Mouse (Mus musculus): Measurements from ENCODE around the gene Tcf7l1. TPM values are rescaled to one million over a fixed set of nuclear protein-coding genes. Genes with fewer than 3 reads are reported as not detected.

Gene Tcf7l1
- polyA plus RNA-seq, 1 experiment, result 29.1 TPM

- Histone ChIP-seq H3K4me3 (replicated peaks; ENCODE audit: control insufficient read depth, low read depth, low read length) (no peak overlapping the region), H3K4me1 (ENCODE audit: control insufficient read depth, insufficient read depth, low read length) (no peaks in the 10 kb centered on the region), H3K27ac (ENCODE audit: control insufficient read depth, insufficient read depth, low read depth, low read length, poor library complexity) (no peak overlapping the region)
- TF ChIP-seq POLR2A (IDR thresholded peaks at IDR 0.05; ENCODE audit: borderline replicate concordance, control insufficient read depth, low read depth, low read length) (no peak), CTCF (IDR thresholded peaks at IDR 0.05; ENCODE audit: control insufficient read depth, insufficient read depth, low read length) (no peak)
Observed at GRCm38 (mm10) chr6:72797763-72798162, 8.7 kb upstream of the Tcf7l1 start.

GRCm38 (mm10) chr6:72795444-72795843 is 6.4 kb upstream of the Tcf7l1 start:
- 80% methylated on average over 16 of the region's 16 CpGs for WGBS
- TF ChIP-seq POLR2A (IDR thresholded peaks at IDR 0.05; ENCODE audit: borderline replicate concordance, control insufficient read depth, low read depth, low read length) (no peak), CTCF (IDR thresholded peaks at IDR 0.05; ENCODE audit: control insufficient read depth, insufficient read depth, low read length) (no peak)
- Histone ChIP-seq H3K4me1 (ENCODE audit: control insufficient read depth, insufficient read depth, low read length) (no peaks in the 10 kb centered on the region), H3K4me3 (replicated peaks; ENCODE audit: control insufficient read depth, low read depth, low read length) (no peak overlapping the region), H3K27ac (ENCODE audit: control insufficient read depth, insufficient read depth, low read depth, low read length, poor library complexity) (no peak overlapping the region)

- no peak for TF ChIP-seq POLR2A (IDR thresholded peaks at IDR 0.05; ENCODE audit: borderline replicate concordance, control insufficient read depth, low read depth, low read length)
- no peak for TF ChIP-seq CTCF (IDR thresholded peaks at IDR 0.05; ENCODE audit: control insufficient read depth, insufficient read depth, low read length)
- 76% methylated on average over 7 of the region's 7 CpGs for WGBS
- H3K4me3 ChIP-seq (replicated peaks; ENCODE audit: control insufficient read depth, low read depth, low read length), result no peak overlapping the region
- no peak overlapping the region for H3K27ac ChIP-seq (ENCODE audit: control insufficient read depth, insufficient read depth, low read depth, low read length, poor library complexity)
- H3K4me1 ChIP-seq (ENCODE audit: control insufficient read depth, insufficient read depth, low read length), result no peaks in the 10 kb centered on the region
Observed at GRCm38 (mm10) chr6:72794870-72795269, 5.8 kb upstream of the Tcf7l1 start.

DNA sequence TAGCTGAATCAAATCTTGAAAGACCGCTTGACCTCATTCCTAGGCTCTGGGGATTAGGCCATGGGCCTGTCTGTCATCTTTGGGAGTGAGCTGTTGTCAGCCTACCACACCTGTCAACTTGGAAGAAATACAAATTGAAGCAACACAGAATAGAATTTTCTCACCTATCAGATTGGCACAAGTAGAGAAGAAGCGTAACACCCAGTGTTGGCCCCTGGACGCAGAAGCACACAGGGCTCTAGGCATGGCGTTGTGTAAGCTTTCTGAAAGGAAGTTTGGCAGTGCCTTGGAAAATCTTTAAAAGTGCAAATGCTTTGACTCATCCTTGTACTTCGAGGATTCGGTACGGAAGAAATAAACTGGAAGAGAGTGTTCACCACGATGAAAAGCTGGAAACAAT is 3.6 kb upstream of the Tcf7l1 start:
- H3K4me1 ChIP-seq (ENCODE audit: control insufficient read depth, insufficient read depth, low read length), result no peaks in the 10 kb centered on the region
- TF ChIP-seq POLR2A (IDR thresholded peaks at IDR 0.05; ENCODE audit: borderline replicate concordance, control insufficient read depth, low read depth, low read length), result no peak
- no peak for TF ChIP-seq CTCF (IDR thresholded peaks at IDR 0.05; ENCODE audit: control insufficient read depth, insufficient read depth, low read length)
- H3K4me3 ChIP-seq (replicated peaks; ENCODE audit: control insufficient read depth, low read depth, low read length), result no peak overlapping the region
- 81% methylated on average over 8 of the region's 8 CpGs for WGBS
- H3K27ac ChIP-seq (ENCODE audit: control insufficient read depth, insufficient read depth, low read depth, low read length, poor library complexity), result no peak overlapping the region

DNA sequence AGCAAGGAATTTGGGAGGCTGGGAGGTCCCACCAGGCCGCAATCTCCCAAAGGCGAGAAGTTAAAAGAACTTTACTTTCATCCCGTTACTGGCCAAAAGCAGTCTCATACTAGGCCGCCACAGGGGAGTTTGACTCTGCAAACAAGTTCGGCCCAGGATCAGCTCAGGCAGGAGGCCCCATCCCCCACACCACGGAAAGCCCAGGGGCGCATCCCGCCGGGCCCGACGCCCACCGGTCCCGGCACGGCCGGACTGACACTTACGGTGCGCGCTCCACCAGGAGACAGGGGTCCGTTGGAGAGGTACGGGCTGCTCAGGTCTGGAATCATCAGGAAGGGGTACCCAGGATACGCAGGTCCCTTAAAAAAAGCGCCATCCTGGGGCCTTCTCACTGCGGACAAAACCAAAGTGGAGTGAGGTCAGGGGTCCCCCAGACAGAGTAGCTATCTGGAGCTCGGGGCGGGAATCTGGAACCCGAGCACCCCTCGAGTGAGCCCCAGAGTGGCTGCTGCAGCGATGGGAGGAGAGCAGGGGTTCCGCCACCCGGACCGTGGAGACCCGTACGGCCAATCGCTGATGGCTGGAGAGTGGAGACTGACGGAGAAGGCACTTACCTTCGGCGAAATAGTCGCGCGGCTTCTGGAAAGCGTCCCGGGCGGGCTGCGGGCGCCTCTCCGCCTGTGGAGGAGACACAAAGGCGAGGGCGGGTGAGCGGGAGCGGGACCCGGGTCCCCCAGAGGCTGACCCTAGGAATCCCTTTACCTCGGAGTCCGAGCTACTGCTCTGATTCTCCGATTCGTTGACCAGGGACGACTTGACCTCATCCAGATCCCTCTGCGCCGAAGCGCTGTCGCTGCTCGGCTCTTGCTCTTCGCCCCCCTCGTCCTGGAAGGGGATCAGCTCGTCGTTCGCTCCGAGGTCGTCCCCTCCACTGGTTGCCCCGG is 834 bp downstream of the Tcf7l1 start:
- TF ChIP-seq CTCF (IDR thresholded peaks at IDR 0.05; ENCODE audit: control insufficient read depth, insufficient read depth, low read length), result no peak
- TF ChIP-seq POLR2A (IDR thresholded peaks at IDR 0.05; ENCODE audit: borderline replicate concordance, control insufficient read depth, low read depth, low read length), result no peak
- Histone ChIP-seq H3K4me1 (ENCODE audit: control insufficient read depth, insufficient read depth, low read length) (no peaks in the 10 kb centered on the region), H3K4me3 (replicated peaks; ENCODE audit: control insufficient read depth, low read depth, low read length) (peak overlapping the region; percentile 50), H3K27ac (ENCODE audit: control insufficient read depth, insufficient read depth, low read depth, low read length, poor library complexity) (no peak overlapping the region; the same call in 1 of the 2 replicates)
- WGBS, result 7% methylated on average over 69 of the region's 69 CpGs

DNA sequence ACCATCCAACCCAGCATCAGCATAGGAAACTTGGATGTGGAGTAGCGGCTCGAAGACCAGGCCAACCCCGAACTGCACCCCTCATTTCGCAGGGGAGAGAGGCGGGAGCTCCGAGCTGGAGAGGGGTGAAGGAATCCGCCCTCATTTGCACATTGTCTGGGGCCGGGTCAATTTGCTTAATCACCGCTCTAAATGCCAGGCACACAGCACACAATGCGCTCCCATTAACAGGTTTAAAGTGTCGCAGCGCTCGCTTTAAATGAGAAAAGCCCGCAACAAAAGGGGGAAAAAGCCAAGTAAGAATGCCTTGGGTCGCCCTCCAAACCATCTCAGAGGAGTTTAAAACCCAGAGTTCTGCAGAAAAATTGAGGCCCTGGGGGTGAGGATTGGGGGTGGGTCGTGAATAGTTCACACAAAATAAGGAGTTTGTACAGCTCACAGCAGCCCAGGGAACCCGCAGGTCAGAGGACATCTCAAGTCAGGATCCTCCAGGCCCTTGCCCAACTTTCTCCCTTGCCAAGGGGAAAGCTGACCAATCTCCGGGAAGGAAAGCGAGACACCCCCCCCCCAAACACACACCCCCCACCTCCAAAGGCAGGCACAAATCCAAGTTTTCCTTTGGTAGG is 1.6 kb downstream of the Tcf7l1 start:
- no peak for TF ChIP-seq POLR2A (IDR thresholded peaks at IDR 0.05; ENCODE audit: borderline replicate concordance, control insufficient read depth, low read depth, low read length)
- TF ChIP-seq CTCF (IDR thresholded peaks at IDR 0.05; ENCODE audit: control insufficient read depth, insufficient read depth, low read length), result no peak
- Histone ChIP-seq H3K4me3 (replicated peaks; ENCODE audit: control insufficient read depth, low read depth, low read length) (no peak overlapping the region), H3K4me1 (ENCODE audit: control insufficient read depth, insufficient read depth, low read length) (no peaks in the 10 kb centered on the region), H3K27ac (ENCODE audit: control insufficient read depth, insufficient read depth, low read depth, low read length, poor library complexity) (no peak overlapping the region)
- 84% methylated on average over 19 of the region's 19 CpGs for WGBS

DNA sequence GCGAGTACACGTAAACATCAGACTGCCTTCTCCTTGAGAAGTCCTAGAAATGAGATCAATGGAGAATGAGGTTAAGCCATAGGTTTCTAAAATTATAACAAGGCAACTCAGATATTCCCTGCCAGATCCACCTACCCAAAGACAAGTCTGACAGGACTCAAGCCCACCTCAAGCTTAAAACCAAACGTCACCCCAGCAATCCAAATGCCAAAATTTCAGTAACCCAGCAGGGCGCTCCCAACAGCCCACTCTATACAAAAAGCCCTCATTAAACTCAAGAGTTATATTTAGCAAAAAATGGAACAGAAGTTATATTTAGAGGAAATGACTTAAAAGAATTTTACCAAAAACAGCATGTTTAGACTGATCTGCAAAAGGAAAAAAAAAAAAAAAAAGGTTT is 5.3 kb downstream of the Tcf7l1 start:
- Histone ChIP-seq H3K27ac (ENCODE audit: control insufficient read depth, insufficient read depth, low read depth, low read length, poor library complexity) (no peak overlapping the region), H3K4me3 (replicated peaks; ENCODE audit: control insufficient read depth, low read depth, low read length) (no peak overlapping the region), H3K4me1 (ENCODE audit: control insufficient read depth, insufficient read depth, low read length) (no peaks in the 10 kb centered on the region)
- no peak for TF ChIP-seq CTCF (IDR thresholded peaks at IDR 0.05; ENCODE audit: control insufficient read depth, insufficient read depth, low read length)
- no peak for TF ChIP-seq POLR2A (IDR thresholded peaks at IDR 0.05; ENCODE audit: borderline replicate concordance, control insufficient read depth, low read depth, low read length)
- 86% methylated on average over 4 of the region's 4 CpGs for WGBS

All from bone marrow, adult 2 months (tissue).